Mouse (Mus musculus): ENCODE data around the gene Pfn3.

- TF ChIP-seq CTCF (IDR thresholded peaks at IDR 0.05; ENCODE audit: low read depth, low read length), result peak; percentile 92
- no peak for TF ChIP-seq POLR2A (IDR thresholded peaks at IDR 0.05; ENCODE audit: insufficient read depth, low read length)
These were observed 9.9 kb downstream of the Pfn3 start for GRCm38 (mm10) chr13:55404853-55405782.

Data from ES-Bruce4 (cell line).